ENCODE assay signal across 11 mouse cellular contexts in the genomic region with DNA sequence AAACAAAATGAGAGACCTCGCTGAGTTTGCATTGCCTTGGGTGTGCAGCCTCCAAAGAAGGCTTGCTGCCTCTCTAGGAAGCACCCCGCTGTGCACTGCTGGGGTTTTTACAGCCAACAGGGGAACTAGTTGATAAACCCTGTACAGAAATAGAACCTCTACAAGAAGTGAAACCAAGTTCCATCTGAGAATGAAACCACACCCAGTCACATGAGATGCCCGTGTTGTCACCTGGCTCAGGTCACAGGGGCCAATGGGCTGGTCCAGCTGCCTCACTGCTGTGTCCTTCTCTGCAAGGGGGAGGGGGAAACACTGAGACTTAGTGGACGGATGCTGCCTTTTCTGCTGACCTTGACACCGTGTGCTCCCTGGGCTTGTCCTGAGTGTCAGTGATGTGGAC. TPM values are rescaled to one million over a fixed set of nuclear protein-coding genes. Genes with fewer than 3 reads are reported as not detected.
DNase-seq lines count a peak whose midpoint lies in the region; ATAC-seq and TF ChIP-seq lines count a peak whose summit lies in the region.
"Had no signal": no experiment of that assay in that cellular context is flagged by ENCODE, and none has a peak within 500 bp of the region (broad histone marks: within the 10 kb centered on the region; RNA-seq: fewer than 3 reads in every experiment).

No protein-coding gene starts in this region.

- no peak for TF ChIP-seq POLR2A in heart, adult 2 months (IDR thresholded peaks at IDR 0.05; ENCODE audit: insufficient read depth, low read depth, low read length)

- H3K27ac ChIP-seq in liver, postnatal 0 days (ENCODE audit: low read depth): no peak overlapping the region
- no peak overlapping the region for H3K27ac ChIP-seq in liver, embryonic 12.5 days
- no peak overlapping the region for H3K27ac ChIP-seq in heart, adult 2 months
- no peak overlapping the region; the same call in 1 of the 2 replicates for H3K27ac ChIP-seq in intestine, postnatal 0 days (ENCODE audit: low read depth, low read length)
- H3K27ac ChIP-seq: liver, embryonic 13.5 days had no signal

- H3K79me2 ChIP-seq in heart, adult 2 months (replicated peaks; ENCODE audit: control insufficient read depth, insufficient read depth, low read length): no peaks in the 10 kb centered on the region

- no peaks in the 10 kb centered on the region for H3K36me3 ChIP-seq in liver, postnatal 0 days (replicated peaks; ENCODE audit: insufficient read depth, low read length)
- no peaks in the 10 kb centered on the region for H3K36me3 ChIP-seq in liver, embryonic 12.5 days
- H3K36me3 ChIP-seq in heart, adult 2 months (ENCODE audit: control insufficient read depth, insufficient read depth, low read length): no peaks in the 10 kb centered on the region
- H3K36me3 ChIP-seq in intestine, postnatal 0 days (ENCODE audit: control insufficient read depth, insufficient read depth): no peaks in the 10 kb centered on the region
- H3K36me3 ChIP-seq in splenic B cell, adult 2 months (ENCODE audit: control insufficient read depth, insufficient read depth, low read length, poor library complexity, severe bottlenecking): no peaks in the 10 kb centered on the region
- H3K36me3 ChIP-seq: liver, embryonic 13.5 days had no signal

- WGBS in liver, postnatal 0 days (ENCODE audit: insufficient replicate concordance): 44% methylated on average over 5 of the region's 5 CpGs
- WGBS in liver, embryonic 12.5 days (ENCODE audit: insufficient replicate concordance): 45% methylated on average over 5 of the region's 5 CpGs
- 48% methylated on average over 5 of the region's 5 CpGs for WGBS in heart, adult 2 months
- 33% methylated on average over 5 of the region's 5 CpGs for WGBS in intestine, postnatal 0 days

- H3K4me3 ChIP-seq in liver, postnatal 0 days (ENCODE audit: low read depth, low read length): no peak overlapping the region
- no peak overlapping the region for H3K4me3 ChIP-seq in liver, embryonic 12.5 days
- no peak overlapping the region for H3K4me3 ChIP-seq in heart, adult 2 months
- no peak overlapping the region for H3K4me3 ChIP-seq in intestine, postnatal 0 days (ENCODE audit: low read depth, low read length)
- H3K4me3 ChIP-seq: liver, embryonic 13.5 days had no signal

- peak; percentile 53; the same call in 1 of the 2 replicates for ATAC-seq in liver, postnatal 0 days
- no peak for ATAC-seq in liver, embryonic 12.5 days
- ATAC-seq in intestine, postnatal 0 days: peak; percentile 69

- no peak overlapping the region for H3K9ac ChIP-seq in liver, postnatal 0 days (replicated peaks)
- H3K9ac ChIP-seq in liver, embryonic 12.5 days: no peak overlapping the region
- H3K9ac ChIP-seq in heart, adult 2 months (ENCODE audit: low read depth, low read length): no peak overlapping the region
- no peak overlapping the region for H3K9ac ChIP-seq in intestine, postnatal 0 days (ENCODE audit: low read depth, low read length)
- H3K9ac ChIP-seq: liver, embryonic 13.5 days had no signal

- no peaks in the 10 kb centered on the region for H3K9me3 ChIP-seq in liver, postnatal 0 days (ENCODE audit: low read length)
- H3K9me3 ChIP-seq in liver, embryonic 12.5 days (replicated peaks): no peaks in the 10 kb centered on the region
- H3K9me3 ChIP-seq in intestine, postnatal 0 days (ENCODE audit: control insufficient read depth): no peaks in the 10 kb centered on the region
- H3K9me3 ChIP-seq: liver, embryonic 13.5 days had no signal

- H3K4me2 ChIP-seq in liver, postnatal 0 days (ENCODE audit: low read depth, low read length): no peak overlapping the region
- no peak overlapping the region for H3K4me2 ChIP-seq in liver, embryonic 12.5 days
- H3K4me2 ChIP-seq in intestine, postnatal 0 days (replicated peaks; ENCODE audit: low read depth): 0 out of 2 replicates have a peak overlapping the region, but pooled peaks have one; percentile 27
- H3K4me2 ChIP-seq: liver, embryonic 13.5 days had no signal

- no peak for DNase-seq in liver, postnatal 0 days
- DNase-seq in heart, adult 2 months: peak in 1 of 2 experiments; percentile 60
- peak; percentile 95 for DNase-seq in splenic B cell, adult 2 months (ENCODE audit: low read depth, low spot score)
- no peak for DNase-seq in frontal cortex, postnatal 10 days (ENCODE audit: low spot score in 2 of 2)
- no peak for DNase-seq in right cerebral cortex, postnatal 10 days (ENCODE audit: low spot score in 2 of 2)
- DNase-seq in frontal cortex, postnatal 25 days (ENCODE audit: low spot score in 2 of 2): no peak
- DNase-seq: adrenal gland, postnatal 10 days; cerebellum, postnatal 25 days; liver, embryonic 13.5 days had no signal

- no peak for TF ChIP-seq EP300 in liver, postnatal 0 days (IDR thresholded peaks at IDR 0.05; ENCODE audit: low read depth)
- 0 out of 2 replicates have a peak, but pooled peaks have one; percentile 44 for TF ChIP-seq EP300 in heart, adult 2 months (IDR thresholded peaks at IDR 0.05; ENCODE audit: insufficient read depth, low read depth, low read length)

- no peaks in the 10 kb centered on the region for H3K4me1 ChIP-seq in liver, postnatal 0 days (ENCODE audit: insufficient read depth)
- H3K4me1 ChIP-seq in liver, embryonic 12.5 days: 0 out of 2 replicates have a peak, but pooled peaks cover 6% of the 10 kb centered on the region
- H3K4me1 ChIP-seq in heart, adult 2 months (ENCODE audit: control insufficient read depth, insufficient read depth, low read length): no peaks in the 10 kb centered on the region
- H3K4me1 ChIP-seq in intestine, postnatal 0 days (replicated peaks; ENCODE audit: control insufficient read depth, insufficient read depth, low read length): no peaks in the 10 kb centered on the region
- H3K4me1 ChIP-seq: liver, embryonic 13.5 days had no signal

- intact Hi-C loops in heart, adult 2 months (cut with DNase I): no loop called here

- 0 out of 2 replicates have a peak, but pooled peaks cover 3% of the 10 kb centered on the region for H3K27me3 ChIP-seq in liver, postnatal 0 days (ENCODE audit: insufficient read depth, low read length)
- H3K27me3 ChIP-seq in liver, embryonic 12.5 days (replicated peaks): peaks cover 37% of the 10 kb centered on the region
- H3K27me3 ChIP-seq in heart, adult 2 months (ENCODE audit: control insufficient read depth, insufficient read depth, low read length): no peaks in the 10 kb centered on the region
- no peaks in the 10 kb centered on the region for H3K27me3 ChIP-seq in intestine, postnatal 0 days (replicated peaks; ENCODE audit: control insufficient read depth, insufficient read depth, low read length)
- H3K27me3 ChIP-seq in splenic B cell, adult 2 months (ENCODE audit: control insufficient read depth, insufficient read depth, low read length, poor library complexity, severe bottlenecking): no peaks in the 10 kb centered on the region; the same call in 1 of the 2 replicates

- no peak for TF ChIP-seq CTCF in liver, postnatal 0 days (IDR thresholded peaks at IDR 0.05; ENCODE audit: low read depth)
- no peak for TF ChIP-seq CTCF in heart, adult 2 months (IDR thresholded peaks at IDR 0.05)
- no peak for TF ChIP-seq CTCF in intestine, postnatal 0 days (IDR thresholded peaks at IDR 0.05; ENCODE audit: low read depth)

RNA-seq across cellular contexts. Expression of gene Tomm7, which starts 30.5 kb away (rescaled TPM):
- 63.2 and 64.7 TPM in 2 replicates for polyA plus RNA-seq in liver, postnatal 0 days (2015; fragmentation: Nextera tagmentation; extraction: Ambion mirVana)
- polyA plus RNA-seq in liver, embryonic 12.5 days (2016; fragmentation: Nextera tagmentation; extraction: Ambion mirVana): 99.0 and 101 TPM in 2 replicates
- total RNA-seq in heart, adult 2 months (2021): 100 to 1,000 TPM; 105 to 110 TPM
- 52.1 and 60.7 TPM in 2 replicates for polyA plus RNA-seq in heart, adult 2 months (2012; rRNA removed)
- polyA plus RNA-seq in intestine, postnatal 0 days (2015; fragmentation: Nextera tagmentation; extraction: Ambion mirVana): 111 and 118 TPM in 2 replicates
